Comparison of ENCODE assay signal across 9 mouse cellular contexts in genomic region chr2:129038426-129038936, GRCm38 (mm10). TPM values are rescaled to one million over a fixed set of nuclear protein-coding genes. Genes with fewer than 3 reads are reported as not detected.
DNase-seq lines count a peak whose midpoint lies in the region; ATAC-seq and TF ChIP-seq lines count a peak whose summit lies in the region.
"Had no signal": no experiment of that assay in that cellular context is flagged by ENCODE, and none has a peak within 500 bp of the region (broad histone marks: within the 10 kb centered on the region; RNA-seq: fewer than 3 reads in every experiment).

No protein-coding gene starts in this region.

- TF ChIP-seq CTCF in hindbrain, postnatal 0 days (IDR thresholded peaks at IDR 0.05; ENCODE audit: low read depth), result no peak

- no peaks in the 10 kb centered on the region for H3K9me3 ChIP-seq in kidney, embryonic 14.5 days (ENCODE audit: control insufficient read depth, low read length)
- no peaks in the 10 kb centered on the region for H3K9me3 ChIP-seq in ES-E14 (ENCODE audit: control insufficient read depth, insufficient read depth, low read depth, low read length)
- H3K9me3 ChIP-seq in hindbrain, postnatal 0 days (ENCODE audit: low read length), result no peaks in the 10 kb centered on the region
- H3K9me3 ChIP-seq in midbrain, embryonic 13.5 days, result no peaks in the 10 kb centered on the region

- peaks cover 28% of the 10 kb centered on the region for H3K27me3 ChIP-seq in kidney, embryonic 14.5 days (ENCODE audit: control insufficient read depth, insufficient read depth, low read length)
- peaks cover 4% of the 10 kb centered on the region; the same call in 1 of the 2 replicates for H3K27me3 ChIP-seq in hindbrain, postnatal 0 days (ENCODE audit: insufficient read depth, low read length)
- peaks cover 38% of the 10 kb centered on the region for H3K27me3 ChIP-seq in midbrain, embryonic 13.5 days

- ATAC-seq in kidney, embryonic 14.5 days (ENCODE audit: low FRiP score, low TSS enrichment), result 0 out of 2 replicates have a peak, but pooled peaks have one; percentile 35
- peak; percentile 24; the same call in 1 of the 2 replicates for ATAC-seq in hindbrain, postnatal 0 days
- ATAC-seq in midbrain, embryonic 13.5 days, result no peak; the same call in 1 of the 2 replicates

- in situ Hi-C loops in ES-E14 (cut with MboI; ENCODE audit: low sequenced_read_pairs in 2 of 2, unreplicated experiment in 2 of 2), result no loop called here

- H3K36me3 ChIP-seq in kidney, embryonic 14.5 days (ENCODE audit: control insufficient read depth, insufficient read depth, low read length), result no peaks in the 10 kb centered on the region
- H3K36me3 ChIP-seq in ES-E14 (ENCODE audit: control insufficient read depth, insufficient read depth, low read length, poor library complexity, severe bottlenecking), result no peaks in the 10 kb centered on the region
- no peaks in the 10 kb centered on the region for H3K36me3 ChIP-seq in hindbrain, postnatal 0 days (ENCODE audit: insufficient read depth, low read length)
- no peaks in the 10 kb centered on the region for H3K36me3 ChIP-seq in midbrain, embryonic 13.5 days

- WGBS in kidney, embryonic 14.5 days, result 17% methylated on average over 15 of the region's 15 CpGs
- WGBS in hindbrain, postnatal 0 days, result 25% methylated on average over 15 of the region's 15 CpGs
- WGBS in midbrain, embryonic 13.5 days, result 27% methylated on average over 15 of the region's 15 CpGs

- peak overlapping the region; percentile 93 for H3K4me2 ChIP-seq in kidney, embryonic 14.5 days (replicated peaks; ENCODE audit: low read depth, low read length)
- peak overlapping the region; percentile 66 for H3K4me2 ChIP-seq in hindbrain, postnatal 0 days (ENCODE audit: low read depth, low read length)
- peak overlapping the region; percentile 90 for H3K4me2 ChIP-seq in midbrain, embryonic 13.5 days (replicated peaks)

- H3K9ac ChIP-seq in kidney, embryonic 14.5 days (ENCODE audit: low read depth, low read length), result peak overlapping the region; percentile 47; the same call in 1 of the 2 replicates
- H3K9ac ChIP-seq in ES-E14 (ENCODE audit: insufficient read depth, low read depth, low read length, poor library complexity, severe bottlenecking), result no peak overlapping the region
- peak overlapping the region; percentile 53 for H3K9ac ChIP-seq in hindbrain, postnatal 0 days (replicated peaks; ENCODE audit: low read length)
- peak overlapping the region; percentile 73 for H3K9ac ChIP-seq in midbrain, embryonic 13.5 days (replicated peaks)

- no peak for DNase-seq in kidney, adult 18-20 months
- DNase-seq in ES-E14 (ENCODE audit: low read depth, low spot score), result no peak
- peak; percentile 44 for DNase-seq in cerebellum, postnatal 25 days
- DNase-seq in hindbrain, postnatal 0 days (ENCODE audit: low spot score), result peak; percentile 28
- no peak for DNase-seq in thymus, postnatal 14 days
- DNase-seq in frontal cortex, postnatal 14 days (ENCODE audit: low spot score in 2 of 2), result no peak

- H3K4me1 ChIP-seq in kidney, embryonic 14.5 days (ENCODE audit: control insufficient read depth, insufficient read depth, low read length), result peaks cover 7% of the 10 kb centered on the region; the same call in 1 of the 2 replicates
- H3K4me1 ChIP-seq in ES-E14 (ENCODE audit: control insufficient read depth in 2 of 2, insufficient read depth in 2 of 2, low read length in 2 of 2, poor library complexity in 1 of 2), result no peaks in the 10 kb centered on the region
- peaks cover 10% of the 10 kb centered on the region; the same call in 1 of the 2 replicates for H3K4me1 ChIP-seq in hindbrain, postnatal 0 days (ENCODE audit: insufficient read depth, low read length)
- H3K4me1 ChIP-seq in midbrain, embryonic 13.5 days (replicated peaks), result peaks cover 14% of the 10 kb centered on the region

- H3K27ac ChIP-seq in kidney, embryonic 14.5 days (ENCODE audit: low read depth, low read length), result no peak overlapping the region
- H3K27ac ChIP-seq in ES-E14 (ENCODE audit: insufficient read depth, low read depth, low read length, poor library complexity, severe bottlenecking), result no peak overlapping the region
- H3K27ac ChIP-seq in hindbrain, postnatal 0 days, result no peak overlapping the region
- H3K27ac ChIP-seq in midbrain, embryonic 13.5 days, result 0 out of 2 replicates have a peak overlapping the region, but pooled peaks have one; percentile 31

- H3K4me3 ChIP-seq in kidney, embryonic 14.5 days (ENCODE audit: low read length), result peak overlapping the region; percentile 45
- peak overlapping the region; percentile 54 to 64; a peak in 3 of 4 replicates for H3K4me3 ChIP-seq in ES-E14 (ENCODE audit: insufficient read depth in 1 of 2, low read depth in 1 of 2, low read length in 2 of 2, poor library complexity in 1 of 2, severe bottlenecking in 1 of 2)
- H3K4me3 ChIP-seq in hindbrain, postnatal 0 days (ENCODE audit: low read length), result peak overlapping the region; percentile 43
- H3K4me3 ChIP-seq in midbrain, embryonic 13.5 days (replicated peaks), result peak overlapping the region; percentile 49

TF ChIP-seq in ES-E14, 5 proteins besides CTCF, POLR2A, EP300 and RAD21:
- TF ChIP-seq MAFK (IDR thresholded peaks at IDR 0.05; ENCODE audit: insufficient read depth, low read depth, low read length) (no peak), ZNF384 (IDR thresholded peaks at IDR 0.05; ENCODE audit: low read depth, low read length) (no peak), CHD2 (IDR thresholded peaks at IDR 0.05; ENCODE audit: low read depth, low read length) (no peak), ZC3H11A (IDR thresholded peaks at IDR 0.05; ENCODE audit: borderline replicate concordance, low read depth, low read length) (no peak), HCFC1 (IDR thresholded peaks at IDR 0.05; ENCODE audit: borderline replicate concordance, insufficient read depth, low read length) (no peak)

RNA-seq across cellular contexts. Expression of gene Vinac1, which starts 9.5 kb away (rescaled TPM):
- polyA plus RNA-seq in kidney, embryonic 14.5 days (2014; fragmentation: Nextera tagmentation; extraction: Ambion mirVana), result not detected in 2 replicates
- 0.11 and 0.13 TPM in 2 replicates for total RNA-seq in ES-E14 (2012; rRNA removed)
- 1.5 TPM in 2 replicates for total RNA-seq in hindbrain, postnatal 0 days (2014; rRNA removed)
- 0.71 and 0.86 TPM in 2 replicates for polyA plus RNA-seq in hindbrain, postnatal 0 days (2015; fragmentation: Nextera tagmentation; extraction: Ambion mirVana)
- 0.70 and 0.81 TPM in 2 replicates for polyA plus RNA-seq in midbrain, embryonic 13.5 days (2015; fragmentation: Nextera tagmentation; extraction: Ambion mirVana)
- total RNA-seq: heart, postnatal 14 days had no signal

RNA-seq across cellular contexts. Expression of gene Ttl, which starts 27.3 kb away (rescaled TPM):
- polyA plus RNA-seq in kidney, embryonic 14.5 days (2014; fragmentation: Nextera tagmentation; extraction: Ambion mirVana), result 12.2 and 20.5 TPM in 2 replicates
- 10.4 and 12.4 TPM in 2 replicates for total RNA-seq in ES-E14 (2012; rRNA removed)
- 57.7 and 60.9 TPM in 2 replicates for total RNA-seq in hindbrain, postnatal 0 days (2014; rRNA removed)
- polyA plus RNA-seq in hindbrain, postnatal 0 days (2015; fragmentation: Nextera tagmentation; extraction: Ambion mirVana), result 34.1 and 35.9 TPM in 2 replicates
- polyA plus RNA-seq in midbrain, embryonic 13.5 days (2015; fragmentation: Nextera tagmentation; extraction: Ambion mirVana), result 21.3 and 23.6 TPM in 2 replicates

Comparison
In these comparisons a context has a peak if more than half of its experiments do, and no peak if none do; other contexts are left out.
1. DNase-seq: peak in cerebellum, postnatal 25 days (2 of 2) and hindbrain, postnatal 0 days (single experiment); none in kidney, adult 18-20 months (single experiment), ES-E14 (single experiment), thymus, postnatal 14 days (single experiment) and frontal cortex, postnatal 14 days (0 of 2).
2. Peak in every context shown above with its lines, with median percentiles within 50 percentile points of each other: H3K4me2 ChIP-seq and H3K4me3 ChIP-seq.